In genomic region chr7:63857771-63858417, GRCm38 (mm10) we compare ENCODE assay signal across 11 mouse cellular contexts. TPM values are rescaled to one million over a fixed set of nuclear protein-coding genes. Genes with fewer than 3 reads are reported as not detected.
DNase-seq lines count a peak whose midpoint lies in the region; ATAC-seq and TF ChIP-seq lines count a peak whose summit lies in the region.
"Had no signal": no experiment of that assay in that cellular context is flagged by ENCODE, and none has a peak within 500 bp of the region (broad histone marks: within the 10 kb centered on the region; RNA-seq: fewer than 3 reads in every experiment).

No protein-coding gene starts in this region.

- H3K4me2 ChIP-seq in heart, embryonic 12.5 days = peak overlapping the region; percentile 91; the same call in 1 of the 2 replicates

- no peak overlapping the region for H3K9ac ChIP-seq in heart, embryonic 12.5 days

- H3K36me3 ChIP-seq in heart, embryonic 12.5 days = no peaks in the 10 kb centered on the region

- H3K27me3 ChIP-seq in heart, embryonic 12.5 days (replicated peaks) = no peaks in the 10 kb centered on the region

- H3K9me3 ChIP-seq in heart, embryonic 12.5 days (replicated peaks) = no peaks in the 10 kb centered on the region

- H3K27ac ChIP-seq in heart, embryonic 12.5 days (ENCODE audit: poor library complexity, severe bottlenecking) = no peak overlapping the region
- no peak overlapping the region; the same call in 1 of the 2 replicates for H3K27ac ChIP-seq in left cerebral cortex, adult 2 months

- H3K4me3 ChIP-seq in heart, embryonic 12.5 days = no peak overlapping the region
- peak overlapping the region; percentile 44; the same call in 1 of the 2 replicates for H3K4me3 ChIP-seq in left cerebral cortex, adult 2 months

- H3K4me1 ChIP-seq in heart, embryonic 12.5 days (replicated peaks) = peaks cover 4% of the 10 kb centered on the region

- intact Hi-C loops in heart, postnatal 36 days (cut with DNase I) = loop anchor here (2.0 to 10.0 kb wide), 5 partner anchors 27 to 427 kb away; partner anchors contain the start of gene Mtmr10
- intact Hi-C loops in left cerebral cortex, adult 2 months (cut with DNase I) = loop anchor here (2.0 to 10.0 kb wide), 5 partner anchors 39 to 297 kb away; partner anchors contain the start of gene Trpm1

- DNase-seq in heart, postnatal 36 days = no peak
- no peak for DNase-seq in left cerebral cortex, adult 2 months (ENCODE audit: extremely low spot score in 1 of 2, low spot score in 2 of 2)
- no peak for DNase-seq in left cerebral cortex, adult 8-10 months (ENCODE audit: low spot score in 2 of 2)
- peak; percentile 33 for DNase-seq in testis, postnatal 10 days (ENCODE audit: low spot score)
- DNase-seq in testis, postnatal 14 days (ENCODE audit: low spot score) = no peak
- no peak for DNase-seq in urinary bladder, postnatal 36 days (ENCODE audit: low spot score in 2 of 2)
- no peak for DNase-seq in ovary, postnatal 14 days (ENCODE audit: low spot score)

- no peak for TF ChIP-seq CTCF in left cerebral cortex, adult 2 months (IDR thresholded peaks at IDR 0.05)

- no peak for ATAC-seq in heart, embryonic 12.5 days (ENCODE audit: insufficient number of reproducible peaks, low FRiP score)

- 82% methylated on average over 17 of the region's 17 CpGs for WGBS in heart, embryonic 12.5 days

RNA-seq across cellular contexts. Expression of gene E030018B13Rik, which starts 58.8 kb away (rescaled TPM):
- polyA plus RNA-seq in heart, embryonic 12.5 days (2016; fragmentation: Nextera tagmentation; extraction: Ambion mirVana) = not detected in 2 replicates
- total RNA-seq in heart, postnatal 36 days (2021) = not detected
- not detected for total RNA-seq in left cerebral cortex, adult 2 months (2021)
- total RNA-seq in left cerebral cortex, adult 8-10 months (2022) = not detected
- total RNA-seq: gastrocnemius, postnatal 36 days; left cerebral cortex, postnatal 36 days had no signal
- polyA plus RNA-seq: neural tube, embryonic 11.5 days had no signal
